Mouse (Mus musculus) liver, adult 2 months (tissue): ENCODE results near the gene 3110040N11Rik.

Experiments
- CTCF ChIP-seq: fragments of 200-500 bp; IDR thresholded peaks from 2 replicates; pipeline ENCODE4 v1.5.1; 2011; ENCODE audit warnings: low read depth, low read length, control low read depth
- POLR2A ChIP-seq: fragments of 200-500 bp; IDR thresholded peaks from 2 replicates; pipeline ENCODE4 v1.6.1; 2011; ENCODE audit warnings: low read length, control low read depth; ENCODE audit not compliant: insufficient read depth; ENCODE audit errors: extremely low read depth

GRCm38 (mm10) chr7:81788536-81788935 lies 742 bp downstream of the 3110040N11Rik start:
- TF ChIP-seq CTCF = no peak
- TF ChIP-seq POLR2A = no peak
